Mouse (Mus musculus): ENCODE measurements around the gene Gm11634. TPM values are rescaled to one million over a fixed set of nuclear protein-coding genes. Genes with fewer than 3 reads are reported as not detected.
A peak's percentile ranks its signal among the peaks of the same experiment; 100 is the strongest.
"Not testable (repeated sequence)": the region's sequence is repeated elsewhere in the genome, so short reads cannot be mapped to it uniquely, and the experiment has no call there.

Gene Gm11634
- total RNA-seq (2021): not detected

- DNase-seq: no peak
These were observed at the start of gene Gm11634 for GRCm38 (mm10) chr11:101599156-101599555. Gm11634 (minus strand) TSS chr11:101599256.

DNA sequence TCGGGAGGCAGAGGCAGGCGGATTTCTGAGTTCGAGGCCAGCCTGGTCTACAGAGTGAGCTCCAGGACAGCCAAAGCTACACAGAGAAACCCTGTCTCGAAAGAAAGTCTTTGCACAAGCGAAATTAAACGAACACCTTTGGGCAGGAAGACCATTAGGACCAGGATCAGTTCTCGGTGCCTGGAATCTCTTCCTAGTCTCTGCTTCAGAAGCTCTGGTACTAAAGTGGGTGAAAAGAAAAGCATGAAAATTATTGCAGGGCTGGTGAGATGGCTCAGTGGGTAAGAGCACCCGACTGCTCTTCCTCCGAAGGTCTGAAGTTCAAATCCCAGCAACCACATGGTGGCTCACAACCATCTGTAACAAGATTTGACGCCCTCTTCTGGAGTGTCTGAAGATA, 48.0 kb upstream of the Gm11634 start:
- DNase-seq: not testable (repeated sequence)

- not testable (repeated sequence) for DNase-seq
These were observed 47.3 kb upstream of the Gm11634 start for GRCm38 (mm10) chr11:101646283-101646794.

DNA sequence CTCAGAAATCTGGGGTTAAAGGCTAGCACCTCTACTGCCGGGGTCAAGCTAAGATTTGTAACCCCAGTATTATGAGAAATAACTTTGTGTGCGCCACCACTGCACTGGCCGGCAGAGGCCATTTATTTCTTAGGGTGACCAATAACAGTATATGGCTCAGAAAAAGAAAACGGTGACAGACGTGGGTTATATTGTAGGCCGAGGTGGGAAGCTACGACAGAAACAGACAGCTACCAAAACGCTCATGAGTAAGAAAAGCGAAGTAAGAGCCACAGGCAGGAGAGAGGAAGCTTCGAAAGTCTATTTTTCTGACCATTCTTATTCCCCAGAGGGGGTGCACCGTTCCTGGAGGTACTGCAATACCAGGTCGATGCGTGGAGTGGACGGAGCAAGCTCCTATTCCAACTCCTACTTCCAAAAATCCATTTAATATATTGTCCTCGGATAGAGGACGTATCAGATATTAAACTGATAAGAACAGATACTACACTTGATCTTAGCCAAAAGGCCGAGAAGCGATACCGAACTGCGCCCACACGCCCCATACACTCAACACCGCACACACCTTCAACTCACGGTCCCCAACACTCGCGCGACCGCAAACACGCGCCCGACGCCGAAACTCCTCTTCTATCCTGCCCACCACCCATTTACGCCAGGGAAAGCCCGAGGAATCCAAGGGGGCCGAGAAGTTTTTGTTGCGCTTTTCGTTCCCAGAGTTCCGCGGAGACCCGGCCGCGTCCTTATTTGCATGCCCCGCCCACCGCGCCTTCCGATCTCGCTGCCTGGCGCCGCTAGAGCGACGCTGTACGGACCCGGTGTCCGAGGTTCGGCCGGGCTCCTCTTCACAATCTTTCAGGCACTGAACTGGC, 46.6 kb upstream of the Gm11634 start:
- DNase-seq: peak; percentile 62 to 68

GRCm38 (mm10) chr11:101645043-101645410, 46.0 kb upstream of the Gm11634 start:
- DNase-seq: not testable (repeated sequence)

DNA sequence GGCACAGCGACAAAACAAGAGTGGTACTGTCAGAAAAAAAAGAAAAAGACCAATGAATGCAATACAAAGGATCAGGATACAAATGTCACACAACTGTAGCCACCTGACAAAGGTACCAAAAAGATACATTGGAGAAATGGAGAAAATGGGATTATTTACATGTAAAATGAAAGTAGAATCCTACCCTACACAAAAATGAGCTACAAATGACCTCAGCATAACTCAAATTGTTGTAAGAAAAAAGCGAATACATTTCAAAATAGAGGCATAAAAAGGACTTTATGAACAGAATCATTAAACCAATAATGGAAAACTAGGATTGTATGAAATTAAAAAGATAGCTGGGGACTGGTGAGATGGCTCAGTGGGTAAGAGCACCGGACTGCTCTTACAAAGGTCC, 45.5 kb upstream of the Gm11634 start:
- no peak for DNase-seq

DNA sequence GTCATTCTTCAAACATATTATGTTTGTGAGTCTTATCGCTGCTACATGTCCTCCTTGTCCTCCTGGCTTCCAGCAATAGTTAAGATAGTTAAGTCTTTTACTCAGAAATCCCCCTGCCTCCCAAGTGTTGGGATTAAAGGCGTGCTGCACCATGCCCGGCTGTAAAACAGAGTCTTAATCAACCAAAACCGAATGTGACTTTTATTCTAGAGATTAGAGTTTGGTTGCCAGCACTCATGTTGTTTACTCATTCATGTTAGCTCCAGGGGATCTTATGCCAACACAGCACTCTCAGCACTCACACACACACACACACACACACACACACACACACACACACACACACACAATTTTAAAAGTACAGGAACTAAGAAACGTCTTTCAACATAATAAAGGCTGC, 43.9 kb upstream of the Gm11634 start:
- no peak for DNase-seq

DNA sequence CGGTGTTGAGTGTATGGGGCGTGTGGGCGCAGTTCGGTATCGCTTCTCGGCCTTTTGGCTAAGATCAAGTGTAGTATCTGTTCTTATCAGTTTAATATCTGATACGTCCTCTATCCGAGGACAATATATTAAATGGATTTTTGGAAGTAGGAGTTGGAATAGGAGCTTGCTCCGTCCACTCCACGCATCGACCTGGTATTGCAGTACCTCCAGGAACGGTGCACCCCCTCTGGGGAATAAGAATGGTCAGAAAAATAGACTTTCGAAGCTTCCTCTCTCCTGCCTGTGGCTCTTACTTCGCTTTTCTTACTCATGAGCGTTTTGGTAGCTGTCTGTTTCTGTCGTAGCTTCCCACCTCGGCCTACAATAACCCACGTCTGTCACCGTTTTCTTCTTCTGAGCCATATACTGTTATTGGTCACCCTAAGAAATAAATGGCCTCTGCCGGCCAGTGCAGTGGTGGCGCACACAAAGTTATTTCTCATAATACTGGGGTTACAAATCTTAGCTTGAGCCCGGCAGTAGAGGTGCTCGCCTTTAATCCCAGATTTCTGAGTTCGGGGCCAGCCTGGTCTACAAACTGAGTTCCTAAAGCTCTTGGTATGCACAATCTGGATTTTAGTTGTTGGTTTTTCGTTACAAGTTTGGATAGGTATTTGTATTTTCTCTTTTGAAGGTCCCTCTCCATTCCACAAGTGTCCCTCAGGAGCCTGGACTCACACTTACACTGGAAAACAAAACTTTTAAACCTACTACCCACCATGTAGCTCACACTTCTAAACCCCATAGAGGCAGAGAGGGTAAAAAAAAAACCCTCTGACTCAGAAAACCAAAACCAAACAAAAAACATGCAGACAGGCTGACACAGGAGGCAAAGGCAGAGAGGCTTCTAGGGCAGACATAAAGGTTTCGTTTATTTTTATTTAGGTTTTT, 42.9 kb upstream of the Gm11634 start:
- peak in 1 of 2 experiments; percentile 10 for DNase-seq

DNA sequence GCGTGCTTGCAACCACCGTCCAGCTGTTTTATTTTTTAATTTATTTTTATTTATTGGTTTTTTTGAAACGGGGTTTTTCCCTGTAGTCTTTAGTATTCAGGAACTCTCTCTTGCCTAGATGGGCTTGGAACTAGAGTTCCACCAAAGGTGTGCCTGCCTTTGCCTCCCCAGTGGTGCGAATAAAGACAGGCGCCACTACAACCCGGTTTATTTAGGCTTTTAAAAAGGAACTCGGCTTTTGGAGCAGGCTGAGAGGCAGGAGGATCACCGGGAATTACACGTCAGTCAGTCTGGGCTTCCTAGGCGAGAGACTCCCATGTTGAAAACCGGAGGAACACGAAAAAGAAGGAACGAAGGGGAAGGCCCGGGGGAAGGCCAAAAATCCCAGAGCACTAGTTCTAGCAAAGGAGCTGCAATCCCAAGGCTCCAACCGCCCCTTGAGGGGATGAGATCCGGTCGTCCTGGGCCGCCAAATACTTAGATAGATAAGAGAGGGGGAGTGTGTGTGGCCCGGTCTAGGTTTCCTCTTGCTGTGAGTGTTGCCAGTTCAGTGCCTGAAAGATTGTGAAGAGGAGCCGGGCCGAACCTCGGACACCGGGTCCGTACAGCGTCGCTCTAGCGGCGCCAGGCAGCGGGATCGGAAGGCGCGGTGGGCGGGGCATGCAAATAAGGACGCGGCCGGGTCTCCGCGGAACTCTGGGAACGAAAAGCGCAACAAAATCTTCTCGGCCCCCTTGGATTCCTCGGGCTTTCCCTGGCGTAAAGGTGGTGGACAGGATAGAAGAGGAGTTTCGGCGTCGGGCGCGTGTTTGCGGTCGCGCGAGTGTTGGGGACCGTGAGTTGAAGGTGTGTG, 42.0 kb upstream of the Gm11634 start:
- DNase-seq: peak; percentile 74 to 78

GRCm38 (mm10) chr11:101639761-101640160, 40.7 kb upstream of the Gm11634 start:
- no peak for DNase-seq

DNA sequence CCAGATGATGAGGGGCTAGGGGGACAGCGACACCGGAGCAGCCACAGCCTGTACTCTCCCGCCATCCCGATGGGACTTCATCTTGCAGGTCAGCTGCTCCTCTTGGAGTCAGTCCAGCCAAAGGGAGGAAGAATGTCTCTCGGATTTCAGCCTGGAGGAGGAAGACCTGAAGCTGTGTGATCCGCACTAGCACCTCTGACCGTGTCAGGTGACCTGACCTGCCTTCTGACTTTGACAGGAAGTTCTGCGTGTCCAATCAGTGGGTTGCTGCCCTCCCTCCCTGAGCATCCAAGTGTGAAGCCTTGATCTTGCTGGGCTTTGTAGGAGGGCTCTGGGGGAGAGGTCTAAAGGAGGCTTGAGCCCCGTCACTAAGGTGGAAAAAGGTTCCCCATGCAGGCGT, 36.6 kb upstream of the Gm11634 start:
- no peak for DNase-seq

DNA sequence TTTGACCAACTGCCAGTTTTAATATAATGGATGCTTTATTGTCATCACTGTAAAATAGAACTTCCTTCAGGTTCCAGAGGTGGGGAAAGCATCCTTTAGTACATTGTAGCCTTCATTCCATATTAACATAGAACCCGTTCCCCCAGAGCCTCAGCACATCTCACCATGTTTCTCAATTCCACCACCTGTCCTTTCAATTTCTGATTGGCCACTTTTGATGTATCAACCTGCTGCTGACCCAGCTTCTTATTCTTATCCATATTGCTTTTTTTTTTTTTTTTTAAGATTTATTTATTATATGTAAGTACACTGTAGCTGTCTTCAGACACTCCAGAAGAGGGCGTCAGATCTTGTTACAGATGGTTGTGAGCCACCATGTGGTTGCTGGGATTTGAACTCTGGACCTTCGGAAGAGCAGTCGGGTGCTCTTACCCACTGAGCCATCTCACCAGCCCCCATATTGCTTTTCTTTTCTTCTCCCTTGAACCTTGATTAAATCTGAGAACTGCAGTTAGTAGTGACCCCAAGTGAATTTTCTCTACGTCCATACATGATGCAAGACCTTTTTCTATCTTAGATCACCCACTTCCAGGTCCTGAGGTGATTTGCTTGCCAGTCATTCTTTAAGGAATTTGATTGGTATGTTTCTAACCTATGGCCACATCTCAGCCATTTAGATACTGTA, 29.8 kb upstream of the Gm11634 start:
- DNase-seq: not testable (repeated sequence)

DNA sequence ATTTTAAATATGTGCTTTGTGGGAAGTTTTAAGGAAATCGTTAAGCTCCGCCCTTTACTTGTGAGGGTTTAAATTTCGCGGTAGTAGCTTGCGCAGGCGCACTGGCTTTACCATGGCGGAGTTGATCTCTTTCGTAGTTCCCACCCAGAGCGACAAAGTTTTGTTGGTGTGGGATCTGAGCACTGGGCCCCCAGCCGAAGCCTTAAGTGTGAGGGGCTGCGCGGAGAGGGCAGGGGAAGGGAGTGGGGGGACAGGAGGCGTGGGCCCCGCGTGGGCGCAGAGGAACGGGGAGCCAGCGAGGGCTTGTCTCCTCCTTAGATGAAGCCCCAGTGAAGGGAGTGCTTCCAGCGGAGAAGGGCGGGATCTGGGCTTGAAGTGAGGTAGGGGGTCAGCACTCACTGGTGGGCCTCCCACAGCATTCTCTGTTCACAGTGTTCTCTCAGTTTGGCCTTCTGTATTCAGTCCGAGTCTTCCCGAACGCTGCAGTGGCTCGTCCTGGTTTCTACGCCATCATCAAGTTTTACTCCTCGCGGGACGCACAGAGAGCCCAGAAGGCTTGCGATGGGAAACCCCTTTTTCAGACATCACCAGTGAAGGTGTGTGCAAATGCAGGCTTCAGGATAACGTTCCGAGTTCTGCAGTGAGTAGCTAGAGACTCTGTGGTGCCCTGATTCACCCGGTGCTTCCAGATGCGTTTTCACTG, 29.0 kb upstream of the Gm11634 start:
- peak; percentile 79 to 85 for DNase-seq

- peak; percentile 65 to 70 for DNase-seq
These were observed 28.2 kb upstream of the Gm11634 start, which contains the start of gene Rdm1 for GRCm38 (mm10) chr11:101626995-101627856. Rdm1 (plus strand) TSS chr11:101627195.

DNA sequence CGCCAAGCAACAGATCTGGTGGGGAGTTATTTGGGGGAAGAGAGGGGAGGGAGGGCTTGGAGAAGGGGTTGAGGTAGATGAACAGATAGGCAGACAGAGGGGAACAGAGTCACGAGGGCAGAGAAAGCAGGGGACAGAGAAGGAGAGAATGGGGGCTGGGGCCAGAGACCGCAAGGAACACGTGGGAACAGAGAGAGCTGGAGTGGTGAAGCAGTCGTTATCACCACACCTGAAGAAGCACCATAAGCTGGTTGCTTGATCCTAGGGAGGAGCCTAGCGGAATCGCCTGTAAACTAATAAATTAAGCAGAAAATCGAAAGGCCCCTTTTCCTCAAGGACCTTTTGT, 27.6 kb upstream of the Gm11634 start:
- peak in 1 of 2 experiments; percentile 16 for DNase-seq

DNA sequence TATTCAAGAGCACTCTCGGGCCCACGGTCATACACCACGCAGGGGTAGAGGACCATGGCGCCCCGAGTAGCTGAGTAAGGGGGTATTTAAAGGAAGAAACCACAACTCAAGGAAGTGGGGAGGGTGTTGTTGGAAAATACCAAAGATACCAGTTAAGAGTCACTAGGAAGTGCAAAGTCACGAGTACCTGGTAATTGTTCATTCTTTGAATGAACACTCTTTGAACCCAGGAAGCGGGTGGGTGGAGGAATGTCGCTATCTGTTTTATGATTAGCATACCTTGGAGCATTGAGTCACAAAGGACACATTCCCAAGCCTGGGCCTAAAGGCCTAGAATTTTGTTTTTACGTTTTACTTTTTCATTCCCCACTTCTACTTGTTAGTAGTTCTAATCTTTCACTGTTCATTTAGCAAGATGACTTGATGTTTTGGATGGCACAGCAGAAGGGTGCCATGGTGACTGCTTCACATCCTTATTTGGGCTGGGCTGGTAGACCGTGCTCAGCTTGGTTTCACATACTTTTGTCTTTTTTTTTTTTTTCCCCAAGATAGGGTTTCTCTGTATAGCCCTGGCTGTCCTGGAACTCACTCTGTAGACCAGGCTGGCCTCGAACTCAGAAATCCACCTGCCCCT, 21.1 kb upstream of the Gm11634 start:
- not testable (repeated sequence) for DNase-seq

DNA sequence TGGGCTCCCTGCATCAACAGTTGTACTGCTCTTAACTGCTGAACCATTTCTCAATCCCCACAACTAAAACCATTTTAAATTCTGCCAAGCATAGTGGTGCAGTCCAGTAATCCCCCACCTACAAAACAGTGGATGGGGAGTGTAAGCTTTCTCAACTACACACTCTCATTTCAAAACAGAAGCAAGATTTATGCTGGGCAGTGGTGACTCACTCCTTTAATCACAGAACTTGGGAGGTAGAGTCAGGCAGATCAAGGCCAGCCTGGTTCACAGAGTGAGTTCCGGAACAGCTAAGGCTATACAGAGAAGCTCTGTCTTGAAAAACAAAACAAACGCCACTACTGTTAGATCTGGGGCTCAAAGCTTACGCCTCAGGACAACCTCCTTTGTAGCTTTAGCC, 19.5 kb upstream of the Gm11634 start:
- no peak for DNase-seq

DNA sequence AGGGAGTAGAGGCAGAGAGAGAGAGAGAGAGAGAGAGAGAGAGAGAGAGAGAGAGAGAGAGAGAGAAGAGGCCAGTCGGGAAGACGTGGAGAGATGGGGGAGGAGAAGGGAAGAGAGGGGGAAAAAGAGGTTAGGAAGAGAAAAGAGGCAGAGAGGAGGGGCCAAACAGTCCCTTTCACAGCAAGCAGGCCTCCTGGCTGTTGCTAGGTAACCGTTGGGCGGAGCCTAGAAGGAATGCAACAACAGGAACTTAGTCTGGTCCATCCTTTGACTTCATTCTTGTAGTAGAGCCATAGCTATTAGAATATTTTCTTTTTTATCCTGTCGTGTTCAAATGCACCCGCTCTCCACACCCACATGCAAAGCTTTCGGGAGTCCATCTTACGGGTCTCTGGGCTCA, 18.8 kb upstream of the Gm11634 start:
- no peak for DNase-seq
